Mouse (Mus musculus) heart, embryonic 12.5 days (tissue): ENCODE measurements around the gene 4930432M17Rik. TPM values are rescaled to one million over a fixed set of nuclear protein-coding genes. Genes with fewer than 3 reads are reported as not detected.

ENCODE experiments used
- ATAC-seq: fragments of 200-750 bp; cut with Nextera tagmentation; 2 replicates; pipeline ENCODE4 v1.8.0; 2017; ENCODE audit warnings: moderate TSS enrichment, moderate library complexity; ENCODE audit not compliant: insufficient number of reproducible peaks, low FRiP score
- H3K27ac ChIP-seq: fragments of 300-500 bp; sonication (generic); 2 replicates; pipeline ENCODE4 v1.5.1; 2016; ENCODE audit warnings: mild to moderate bottlenecking, moderate library complexity; ENCODE audit not compliant: poor library complexity, severe bottlenecking
- H3K27me3 ChIP-seq: fragments of 300-500 bp; sonication (generic); replicated peaks from 2 replicates; pipeline ENCODE4 v1.6.1; 2016; ENCODE audit warnings: mild to moderate bottlenecking, moderate library complexity
- H3K36me3 ChIP-seq: fragments of 300-500 bp; sonication (generic); 2 replicates; pipeline ENCODE4 v1.6.1; 2016; ENCODE audit warnings: mild to moderate bottlenecking, moderate library complexity
- H3K4me1 ChIP-seq: fragments of 300-500 bp; sonication (generic); replicated peaks from 2 replicates; pipeline ENCODE4 v1.6.1; 2016; ENCODE audit warnings: mild to moderate bottlenecking
- H3K4me2 ChIP-seq: fragments of 300-500 bp; sonication (generic); 2 replicates; pipeline ENCODE4 v1.6.1; 2016; ENCODE audit warnings: mild to moderate bottlenecking, moderate library complexity
- H3K4me3 ChIP-seq: fragments of 300-500 bp; sonication (generic); 2 replicates; pipeline ENCODE4 v1.5.1; 2016; ENCODE audit warnings: mild to moderate bottlenecking
- H3K9ac ChIP-seq: fragments of 300-500 bp; sonication (generic); 2 replicates; pipeline ENCODE4 v1.6.1; 2016; ENCODE audit warnings: mild to moderate bottlenecking, moderate library complexity
- H3K9me3 ChIP-seq: fragments of 300-500 bp; sonication (generic); replicated peaks from 2 replicates; pipeline ENCODE4 v1.6.1; 2016; ENCODE audit warnings: mild to moderate bottlenecking, moderate library complexity
- WGBS: fragments of 180-500 bp; shearing (Covaris S2); methylation state at CpG from one replicate; pipeline ENCODE4 v1.1.7; 2016; 5-methylcytosine and 5-hydroxymethylcytosine counted together
- polyA plus RNA-seq: library from polyadenylated mRNA; unstranded; fragments of >200 nt; fragmentation: Nextera tagmentation; extraction: Ambion mirVana; gene quantifications from 2 replicates; pipeline ENCODE4 v1.2.1, GENCODE M21; 2016

4930432M17Rik gene
- not detected in 2 replicates for polyA plus RNA-seq

- H3K9ac ChIP-seq: no peak within 1 kb of the TSS
- no peaks in the 10 kb centered on the region for H3K9me3 ChIP-seq
- no peak within 1 kb of the TSS for H3K4me2 ChIP-seq
- no peak for ATAC-seq
- H3K27me3 ChIP-seq: no peaks in the 10 kb centered on the region
- H3K4me3 ChIP-seq: no peak within 1 kb of the TSS
- H3K4me1 ChIP-seq: peaks cover 7% of the 10 kb centered on the region; the same call in 1 of the 2 replicates
- H3K36me3 ChIP-seq: no peaks in the 10 kb centered on the region
- no peak within 1 kb of the TSS for H3K27ac ChIP-seq
- 78% methylated on average over 4 of the region's 4 CpGs for WGBS
These were observed at the start of gene 4930432M17Rik for GRCm38 (mm10) chr3:121670462-121670861. 4930432M17Rik (plus strand) TSS chr3:121670762.

GRCm38 (mm10) chr3:121625662-121626061 is 44.9 kb upstream of the 4930432M17Rik start:
- Histone ChIP-seq H3K27ac (no peak overlapping the region), H3K9ac (no peak overlapping the region), H3K4me1 (no peaks in the 10 kb centered on the region), H3K36me3 (no peaks in the 10 kb centered on the region), H3K9me3 (0 out of 2 replicates have a peak, but pooled peaks cover 3% of the 10 kb centered on the region), H3K27me3 (0 out of 2 replicates have a peak, but pooled peaks cover 5% of the 10 kb centered on the region), H3K4me3 (no peak overlapping the region), H3K4me2 (no peak overlapping the region)
- ATAC-seq: no peak
- 77% methylated on average over 2 of the region's 2 CpGs for WGBS

- Histone ChIP-seq H3K9me3 (0 out of 2 replicates have a peak, but pooled peaks cover 3% of the 10 kb centered on the region), H3K4me2 (no peak overlapping the region), H3K27ac (no peak overlapping the region), H3K4me1 (no peaks in the 10 kb centered on the region), H3K9ac (no peak overlapping the region), H3K27me3 (0 out of 2 replicates have a peak, but pooled peaks cover 5% of the 10 kb centered on the region), H3K4me3 (no peak overlapping the region), H3K36me3 (no peaks in the 10 kb centered on the region)
- WGBS: 66% methylated on average over 3 of the region's 3 CpGs
- no peak for ATAC-seq
These were observed 44.3 kb upstream of the 4930432M17Rik start for GRCm38 (mm10) chr3:121626273-121626672.

- Histone ChIP-seq H3K27ac (no peak overlapping the region), H3K4me1 (no peaks in the 10 kb centered on the region), H3K36me3 (no peaks in the 10 kb centered on the region), H3K27me3 (0 out of 2 replicates have a peak, but pooled peaks cover 5% of the 10 kb centered on the region), H3K4me2 (no peak overlapping the region), H3K4me3 (no peak overlapping the region), H3K9me3 (0 out of 2 replicates have a peak, but pooled peaks cover 3% of the 10 kb centered on the region), H3K9ac (no peak overlapping the region)
- WGBS: 41% methylated on average over 3 of the region's 3 CpGs
- no peak for ATAC-seq
These were observed 42.3 kb upstream of the 4930432M17Rik start for GRCm38 (mm10) chr3:121628245-121628644.

GRCm38 (mm10) chr3:121630626-121631025 is 39.9 kb upstream of the 4930432M17Rik start:
- Histone ChIP-seq H3K4me1 (no peaks in the 10 kb centered on the region), H3K27me3 (0 out of 2 replicates have a peak, but pooled peaks cover 5% of the 10 kb centered on the region), H3K9me3 (0 out of 2 replicates have a peak, but pooled peaks cover 3% of the 10 kb centered on the region), H3K4me2 (no peak overlapping the region), H3K27ac (no peak overlapping the region), H3K4me3 (no peak overlapping the region), H3K9ac (no peak overlapping the region), H3K36me3 (no peaks in the 10 kb centered on the region)
- ATAC-seq: no peak
- 47% methylated on average over 7 of the region's 7 CpGs for WGBS

- Histone ChIP-seq H3K4me2 (no peak overlapping the region), H3K4me3 (no peak overlapping the region), H3K27me3 (0 out of 2 replicates have a peak, but pooled peaks cover 7% of the 10 kb centered on the region), H3K27ac (no peak overlapping the region), H3K4me1 (peaks cover 6% of the 10 kb centered on the region), H3K36me3 (no peaks in the 10 kb centered on the region), H3K9me3 (no peaks in the 10 kb centered on the region), H3K9ac (no peak overlapping the region)
- WGBS: 77% methylated on average over 3 of the region's 3 CpGs
- ATAC-seq: no peak
These were observed 35.6 kb upstream of the 4930432M17Rik start for GRCm38 (mm10) chr3:121634963-121635362.

GRCm38 (mm10) chr3:121635505-121635904 is 35.1 kb upstream of the 4930432M17Rik start:
- H3K36me3 ChIP-seq: no peaks in the 10 kb centered on the region

GRCm38 (mm10) chr3:121636315-121636714 is 34.2 kb upstream of the 4930432M17Rik start:
- Histone ChIP-seq H3K4me1 (peaks cover 12% of the 10 kb centered on the region), H3K9ac (no peak overlapping the region), H3K27ac (no peak overlapping the region), H3K36me3 (no peaks in the 10 kb centered on the region), H3K4me3 (no peak overlapping the region), H3K9me3 (no peaks in the 10 kb centered on the region), H3K4me2 (no peak overlapping the region), H3K27me3 (0 out of 2 replicates have a peak, but pooled peaks cover 7% of the 10 kb centered on the region)
- 58% methylated on average over 6 of the region's 6 CpGs for WGBS
- ATAC-seq: peak; percentile 39; the same call in 1 of the 2 replicates

More at GRCm38 (mm10) chr3:121635505-121635904, 35.1 kb upstream of the 4930432M17Rik start:
- H3K4me3 ChIP-seq: no peak overlapping the region
- ATAC-seq: no peak
- H3K27me3 ChIP-seq: 0 out of 2 replicates have a peak, but pooled peaks cover 7% of the 10 kb centered on the region
- H3K9me3 ChIP-seq: no peaks in the 10 kb centered on the region
- no peak overlapping the region for H3K9ac ChIP-seq
- H3K4me2 ChIP-seq: no peak overlapping the region
- H3K27ac ChIP-seq: no peak overlapping the region
- 63% methylated on average over 7 of the region's 7 CpGs for WGBS
- H3K4me1 ChIP-seq: peaks cover 8% of the 10 kb centered on the region

- H3K4me2 ChIP-seq: no peak overlapping the region
- H3K9me3 ChIP-seq: no peaks in the 10 kb centered on the region
- H3K27ac ChIP-seq: no peak overlapping the region
- no peak overlapping the region for H3K9ac ChIP-seq
- no peak overlapping the region for H3K4me3 ChIP-seq
- H3K4me1 ChIP-seq: peaks cover 12% of the 10 kb centered on the region
- 77% methylated on average over 7 of the region's 7 CpGs for WGBS
- H3K36me3 ChIP-seq: no peaks in the 10 kb centered on the region
- no peak for ATAC-seq
- 0 out of 2 replicates have a peak, but pooled peaks cover 7% of the 10 kb centered on the region for H3K27me3 ChIP-seq
These were observed 33.8 kb upstream of the 4930432M17Rik start for GRCm38 (mm10) chr3:121636748-121637147.

- H3K4me3 ChIP-seq: no peak overlapping the region
- WGBS: 69% methylated on average over 5 of the region's 5 CpGs
- peaks cover 12% of the 10 kb centered on the region for H3K4me1 ChIP-seq
- no peaks in the 10 kb centered on the region for H3K36me3 ChIP-seq
- no peak overlapping the region for H3K27ac ChIP-seq
- no peak overlapping the region for H3K4me2 ChIP-seq
- H3K9me3 ChIP-seq: no peaks in the 10 kb centered on the region
- H3K9ac ChIP-seq: no peak overlapping the region
- no peak for ATAC-seq
- 0 out of 2 replicates have a peak, but pooled peaks cover 7% of the 10 kb centered on the region for H3K27me3 ChIP-seq
These were observed 32.8 kb upstream of the 4930432M17Rik start for GRCm38 (mm10) chr3:121637792-121638191.

- no peak overlapping the region for H3K27ac ChIP-seq
- H3K4me3 ChIP-seq: no peak overlapping the region
- H3K36me3 ChIP-seq: no peaks in the 10 kb centered on the region
- peaks cover 16% of the 10 kb centered on the region for H3K4me1 ChIP-seq
- H3K9me3 ChIP-seq: no peaks in the 10 kb centered on the region
- 0 out of 2 replicates have a peak, but pooled peaks cover 7% of the 10 kb centered on the region for H3K27me3 ChIP-seq
- 78% methylated on average over 3 of the region's 3 CpGs for WGBS
- ATAC-seq: no peak
- H3K4me2 ChIP-seq: no peak overlapping the region
- H3K9ac ChIP-seq: no peak overlapping the region
These were observed 32.3 kb upstream of the 4930432M17Rik start for GRCm38 (mm10) chr3:121638241-121638640.
